In genomic region chr9:55152935-55153334, GRCm38 (mm10) we compare ENCODE assay signal across 2 mouse cellular contexts.
A peak's percentile ranks its signal among the peaks of the same experiment; 100 is the strongest.
TF ChIP-seq lines count a peak whose summit lies in the region.

No protein-coding gene starts in this region.

TF ChIP-seq in CH12.LX, 34 proteins besides CTCF, POLR2A, EP300 and RAD21:
- TF ChIP-seq ZNF384 (IDR thresholded peaks at IDR 0.05; ENCODE audit: low read depth, low read length) (0 out of 2 replicates have a peak, but pooled peaks have one; percentile 10), ZMIZ1 (IDR thresholded peaks at IDR 0.05; ENCODE audit: low read depth, low read length) (no peak), RCOR1 (conservative IDR thresholded peaks at IDR 0.05; ENCODE audit: low read depth, low read length) (no peak), KAT2A (IDR thresholded peaks at IDR 0.05; ENCODE audit: insufficient replicate concordance, low read length) (no peak)

TF ChIP-seq in MEL, 35 proteins besides CTCF, POLR2A, EP300 and RAD21:
- TF ChIP-seq SIN3A (IDR thresholded peaks at IDR 0.05; ENCODE audit: low read length) (peak; percentile 58; the same call in 1 of the 2 replicates), HCFC1 (IDR thresholded peaks at IDR 0.05; ENCODE audit: low read depth, low read length) (0 out of 2 replicates have a peak, but pooled peaks have one; percentile 14), ETS1 (IDR thresholded peaks at IDR 0.05; ENCODE audit: low read depth, low read length) (no peak), NRF1 (IDR thresholded peaks at IDR 0.05; ENCODE audit: insufficient read depth, low read depth, low read length, poor library complexity, severe bottlenecking) (no peak), ZNF384 (IDR thresholded peaks at IDR 0.05; ENCODE audit: low read depth, low read length) (peak; percentile 79), GABPA (IDR thresholded peaks at IDR 0.05; ENCODE audit: low read depth, low read length) (no peak), MAX (IDR thresholded peaks at IDR 0.05; ENCODE audit: low read length) (no peak), BHLHE40 (IDR thresholded peaks at IDR 0.05; ENCODE audit: borderline replicate concordance, low read depth, low read length) (peak; percentile 64; the same call in 1 of the 2 replicates), ZC3H11A (IDR thresholded peaks at IDR 0.05; ENCODE audit: low read depth, low read length) (no peak), CHD2 (IDR thresholded peaks at IDR 0.05; ENCODE audit: low read length) (no peak)
